Mouse (Mus musculus): Measurements from ENCODE around the gene Smarcd1. TPM values are rescaled to one million over a fixed set of nuclear protein-coding genes. Genes with fewer than 3 reads are reported as not detected.
"Not testable (repeated sequence)": the region's sequence is repeated elsewhere in the genome, so short reads cannot be mapped to it uniquely, and the experiment has no call there.

Smarcd1 gene
- total RNA-seq, 1 experiment from 2014 or later = 27.9 TPM

GRCm38 (mm10) chr15:99727039-99727438 is 25.1 kb downstream of the Smarcd1 start:
- not testable (repeated sequence) for ATAC-seq (replicated peaks; ENCODE audit: low read depth, poor library complexity, severe bottlenecking)

- ATAC-seq (replicated peaks; ENCODE audit: low read depth, poor library complexity, severe bottlenecking) = no peak
Observed at GRCm38 (mm10) chr15:99727525-99727924, 25.6 kb downstream of the Smarcd1 start.

DNA sequence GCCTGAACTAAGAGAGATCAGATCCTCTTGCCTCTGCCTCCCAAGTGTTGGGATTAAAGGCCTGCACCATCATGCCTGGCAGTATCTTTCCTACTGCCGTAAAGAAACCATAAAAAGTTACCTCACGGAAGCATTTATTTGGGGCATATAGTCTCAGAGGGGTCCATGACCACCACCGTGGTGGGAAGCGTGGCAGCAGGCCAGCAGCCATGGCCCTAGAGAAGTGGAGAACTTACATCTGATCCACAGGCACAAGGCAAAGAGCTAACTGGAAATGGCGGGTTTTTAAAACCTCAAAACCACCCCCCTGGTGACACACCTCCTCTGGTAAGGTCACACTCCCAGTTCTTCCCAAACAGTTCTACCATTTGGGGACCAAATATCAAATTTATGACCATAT is 26.3 kb downstream of the Smarcd1 start:
- ATAC-seq (replicated peaks; ENCODE audit: low read depth, poor library complexity, severe bottlenecking) = no peak

GRCm38 (mm10) chr15:99729056-99729783 is 27.3 kb downstream of the Smarcd1 start:
- ATAC-seq (replicated peaks; ENCODE audit: low read depth, poor library complexity, severe bottlenecking) = no peak

DNA sequence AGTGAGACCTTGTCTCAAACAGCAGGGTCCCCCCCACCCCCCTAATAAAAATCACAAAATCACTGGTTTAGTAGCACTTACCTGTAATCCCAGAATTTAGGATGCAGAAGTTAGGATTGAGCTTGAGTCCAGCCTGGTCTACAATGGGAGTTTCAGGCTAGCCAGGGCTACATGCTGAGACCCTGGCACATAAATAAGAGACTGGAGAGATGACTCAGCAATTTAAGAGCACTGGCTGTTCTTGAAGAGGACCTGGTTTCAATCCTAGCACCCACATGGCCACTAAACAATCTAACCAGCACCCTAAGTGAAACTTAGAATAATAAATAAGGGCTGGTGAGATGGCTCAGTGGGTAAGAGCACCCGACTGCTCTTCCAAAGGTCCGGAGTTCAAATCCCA is 29.2 kb downstream of the Smarcd1 start:
- ATAC-seq (replicated peaks; ENCODE audit: low read depth, poor library complexity, severe bottlenecking) = no peak

DNA sequence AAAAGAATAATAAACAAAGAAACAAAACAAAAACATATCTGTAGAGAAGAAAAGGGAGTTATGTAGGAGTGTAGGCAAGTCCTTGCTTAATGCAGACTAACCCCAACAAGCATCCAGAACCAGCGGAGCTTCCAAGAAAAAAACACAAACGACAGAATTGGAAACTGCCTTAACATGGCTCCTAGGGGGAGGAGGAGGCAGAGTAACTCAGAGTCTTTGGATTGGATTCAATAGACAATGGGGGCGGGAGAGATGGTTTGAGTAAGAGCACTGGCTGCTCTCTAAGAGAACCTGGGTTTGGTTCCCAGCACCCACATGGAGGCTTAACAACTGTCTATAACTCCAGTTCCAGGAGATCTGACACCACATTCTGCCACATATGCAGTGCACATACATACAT is 29.7 kb downstream of the Smarcd1 start:
- no peak for ATAC-seq (replicated peaks; ENCODE audit: low read depth, poor library complexity, severe bottlenecking)

GRCm38 (mm10) chr15:99733186-99733585 is 31.3 kb downstream of the Smarcd1 start:
- ATAC-seq (replicated peaks; ENCODE audit: low read depth, poor library complexity, severe bottlenecking) = no peak

GRCm38 (mm10) chr15:99735631-99736030 is 33.7 kb downstream of the Smarcd1 start:
- ATAC-seq (replicated peaks; ENCODE audit: low read depth, poor library complexity, severe bottlenecking) = no peak

- no peak for ATAC-seq (replicated peaks; ENCODE audit: low read depth, poor library complexity, severe bottlenecking)
Observed at GRCm38 (mm10) chr15:99736675-99737074, 34.7 kb downstream of the Smarcd1 start.

- no peak for ATAC-seq (replicated peaks; ENCODE audit: low read depth, poor library complexity, severe bottlenecking)
Observed at GRCm38 (mm10) chr15:99740229-99740628, 38.3 kb downstream of the Smarcd1 start.

DNA sequence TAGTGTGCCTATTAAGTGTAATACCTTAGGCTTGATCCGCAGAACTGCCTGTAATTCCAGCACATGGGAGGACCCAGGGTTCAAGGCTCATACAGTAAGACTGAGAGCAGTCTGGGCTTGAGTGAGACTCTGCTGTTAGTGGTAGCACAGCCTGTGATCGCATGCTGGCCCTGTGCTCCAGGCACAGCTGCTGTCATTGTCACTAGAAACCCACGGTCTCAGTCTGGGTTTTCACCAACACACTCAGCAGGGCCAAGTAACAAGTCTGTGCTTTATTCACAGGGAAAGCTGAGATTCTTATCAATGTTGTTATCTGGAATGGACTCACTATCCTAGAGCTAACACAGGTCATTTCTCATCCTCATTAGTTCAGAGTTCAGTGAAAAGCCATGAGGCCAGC is 52.3 kb downstream of the Smarcd1 start:
- ATAC-seq (replicated peaks; ENCODE audit: low read depth, poor library complexity, severe bottlenecking) = no peak

Other genes starting within 250 kb of the Smarcd1 start
- 0.78 and 6.7 TPM in 2 replicates for gene Nckap5l, start 244.4 kb upstream of the Smarcd1 start, total RNA-seq (2017)
- 4.9 and 5.4 TPM in 2 replicates for gene Bcdin3d, start 227.4 kb upstream of the Smarcd1 start, total RNA-seq (2017)
- not detected in 2 replicates for gene Faim2, start 174.0 kb upstream of the Smarcd1 start, total RNA-seq (2017)
- gene Aqp2, start 123.1 kb upstream of the Smarcd1 start, total RNA-seq (2017) = not detected in 2 replicates
- not detected in 2 replicates for gene Aqp5, start 111.3 kb upstream of the Smarcd1 start, total RNA-seq (2017)
- not detected in 2 replicates for gene Aqp6, start 100.7 kb upstream of the Smarcd1 start, total RNA-seq (2017)
- gene Racgap1, start 50.5 kb upstream of the Smarcd1 start, total RNA-seq (2017) = 60.6 and 78.1 TPM in 2 replicates
- not detected in 2 replicates for gene Asic1, start 31.8 kb upstream of the Smarcd1 start, total RNA-seq (2017)
- not detected in 2 replicates for gene Gm17349, start 3.4 kb downstream of the Smarcd1 start, total RNA-seq (2017)
- 0.46 and 0.82 TPM in 2 replicates for gene Gpd1, start 15.4 kb downstream of the Smarcd1 start, total RNA-seq (2017)
- 31.2 and 49.0 TPM in 2 replicates for gene Cox14, start 23.5 kb downstream of the Smarcd1 start, total RNA-seq (2017)
- gene Cers5, start 70.8 kb downstream of the Smarcd1 start, total RNA-seq (2017) = 24.0 and 33.2 TPM in 2 replicates
- 1.5 and 2.2 TPM in 2 replicates for gene Lima1, start 173.3 kb downstream of the Smarcd1 start, total RNA-seq (2017)

Data from common myeloid progenitor, adult 5-6 weeks (primary cell).